Mouse (Mus musculus) 3134 (cell line): ENCODE measurements around the gene Smim12.

ENCODE experiments used
- DNase-seq: peaks from one replicate; pipeline ENCODE4 v3.0.0-alpha.2; 2011; ENCODE audit warnings: low spot score; ENCODE audit not compliant: insufficient read length; ENCODE audit errors: extremely low read depth

The Smim12 gene

GRCm38 (mm10) chr4:127243552-127243951, at the start of gene Smim12:
Gene Smim12 (plus strand): TSS chr4:127243784.
- peak; percentile 95 for DNase-seq

GRCm38 (mm10) chr4:127194477-127195269, 48.9 kb upstream of the Smim12 start:
- DNase-seq, result no peak

GRCm38 (mm10) chr4:127198609-127199008, 45.0 kb upstream of the Smim12 start:
- no peak for DNase-seq

- no peak for DNase-seq
Measured at GRCm38 (mm10) chr4:127199406-127199805, 44.2 kb upstream of the Smim12 start.

GRCm38 (mm10) chr4:127200164-127200722, 43.3 kb upstream of the Smim12 start:
- DNase-seq, result no peak

- no peak for DNase-seq
Measured at GRCm38 (mm10) chr4:127200769-127201617, 42.6 kb upstream of the Smim12 start.

GRCm38 (mm10) chr4:127203081-127203480, 40.5 kb upstream of the Smim12 start:
- DNase-seq, result no peak

- DNase-seq, result no peak
Measured at GRCm38 (mm10) chr4:127211318-127211717, 32.3 kb upstream of the Smim12 start.

GRCm38 (mm10) chr4:127214510-127214909, 29.1 kb upstream of the Smim12 start:
- DNase-seq, result no peak

GRCm38 (mm10) chr4:127215103-127215502, 28.5 kb upstream of the Smim12 start:
- no peak for DNase-seq

GRCm38 (mm10) chr4:127215799-127216198, 27.8 kb upstream of the Smim12 start:
- DNase-seq, result no peak

- no peak for DNase-seq
Measured at GRCm38 (mm10) chr4:127216251-127216651, 27.3 kb upstream of the Smim12 start.

GRCm38 (mm10) chr4:127217048-127217447, 26.5 kb upstream of the Smim12 start:
- DNase-seq, result no peak

- DNase-seq, result no peak
Measured at GRCm38 (mm10) chr4:127223291-127223690, 20.3 kb upstream of the Smim12 start.

GRCm38 (mm10) chr4:127223755-127224154, 19.8 kb upstream of the Smim12 start:
- DNase-seq, result no peak

- DNase-seq, result no peak
Measured at GRCm38 (mm10) chr4:127224444-127225100, 19.0 kb upstream of the Smim12 start.

- no peak for DNase-seq
Measured at GRCm38 (mm10) chr4:127226067-127226466, 17.5 kb upstream of the Smim12 start.

GRCm38 (mm10) chr4:127227051-127227673, 16.4 kb upstream of the Smim12 start:
- DNase-seq, result no peak

GRCm38 (mm10) chr4:127232028-127232427, 11.6 kb upstream of the Smim12 start:
- DNase-seq, result no peak

- DNase-seq, result no peak
Measured at GRCm38 (mm10) chr4:127232551-127232950, 11.0 kb upstream of the Smim12 start.
